Mouse (Mus musculus): ENCODE measurements at regions not wholly inside any gene's neighbourhood (a gene's known extent, or its start where the extent isn't known, plus 50 kb on each side); places are given as distances from the start of the nearest gene placed in this dataset.

DNA sequence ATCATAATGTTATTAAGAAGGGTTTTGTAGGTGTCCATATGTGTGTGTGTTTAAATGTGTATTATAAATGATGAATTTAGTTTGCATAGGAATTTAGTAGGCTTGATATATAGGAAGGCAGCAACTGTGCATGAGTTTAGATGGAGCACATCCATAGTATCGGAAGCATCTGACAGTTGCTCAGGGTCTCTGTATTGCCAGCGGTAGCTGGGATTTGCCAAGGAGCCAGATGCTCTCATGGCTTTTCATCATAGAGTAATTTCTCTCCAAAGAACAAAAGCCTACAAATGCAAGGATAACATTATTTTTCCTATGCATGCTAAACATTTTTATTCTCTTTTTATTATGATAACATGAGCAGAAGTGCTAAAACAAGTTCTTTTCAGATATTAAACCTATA is 1168.1 kb upstream of the Nudt12 start:
- Histone ChIP-seq H3K9ac (replicated peaks) (no peak overlapping the region), H3K4me1 (ENCODE audit: insufficient read depth) (no peaks in the 10 kb centered on the region), H3K4me2 (ENCODE audit: low read depth, low read length) (no peak overlapping the region), H3K27me3 (ENCODE audit: insufficient read depth, low read length) (no peaks in the 10 kb centered on the region), H3K27ac (ENCODE audit: low read depth) (no peak overlapping the region), H3K4me3 (ENCODE audit: low read depth, low read length) (no peak overlapping the region), H3K9me3 (ENCODE audit: low read length) (no peaks in the 10 kb centered on the region), H3K36me3 (replicated peaks; ENCODE audit: insufficient read depth, low read length) (no peaks in the 10 kb centered on the region)
- no peak for TF ChIP-seq CTCF (IDR thresholded peaks at IDR 0.05; ENCODE audit: low read depth)
- TF ChIP-seq EP300 (IDR thresholded peaks at IDR 0.05; ENCODE audit: low read depth): no peak
- ATAC-seq (no peak), DNase-seq (no peak)
- 86% methylated on average over 2 of the region's 2 CpGs for WGBS (ENCODE audit: insufficient replicate concordance)

DNA sequence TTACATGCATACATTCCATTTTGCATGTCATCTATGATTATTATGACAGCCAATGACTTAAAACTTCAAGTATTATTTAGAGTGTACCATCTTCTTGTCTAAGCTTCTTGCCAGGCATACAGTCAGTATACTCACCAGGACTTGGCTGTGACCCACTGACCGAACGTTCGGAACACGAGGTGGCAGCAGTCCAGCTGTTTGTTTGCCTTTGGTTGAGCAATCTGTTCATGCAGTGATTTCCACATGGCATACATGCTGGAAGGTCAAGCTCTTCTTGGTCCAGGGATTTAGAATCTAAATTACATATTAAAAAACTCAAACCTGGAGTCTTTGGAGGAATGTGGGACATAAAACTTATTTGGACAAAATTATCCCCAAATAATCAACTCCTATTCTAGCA is 1167.5 kb upstream of the Nudt12 start:
- H3K27me3 ChIP-seq (ENCODE audit: insufficient read depth, low read length): no peaks in the 10 kb centered on the region
- WGBS (ENCODE audit: insufficient replicate concordance): 58% methylated on average over 4 of the region's 4 CpGs
- H3K27ac ChIP-seq (ENCODE audit: low read depth): no peak overlapping the region
- no peaks in the 10 kb centered on the region for H3K36me3 ChIP-seq (replicated peaks; ENCODE audit: insufficient read depth, low read length)
- TF ChIP-seq CTCF (IDR thresholded peaks at IDR 0.05; ENCODE audit: low read depth) (no peak), EP300 (IDR thresholded peaks at IDR 0.05; ENCODE audit: low read depth) (no peak)
- no peaks in the 10 kb centered on the region for H3K4me1 ChIP-seq (ENCODE audit: insufficient read depth)
- no peak overlapping the region for H3K4me3 ChIP-seq (ENCODE audit: low read depth, low read length)
- H3K9ac ChIP-seq (replicated peaks): no peak overlapping the region
- H3K9me3 ChIP-seq (ENCODE audit: low read length): no peaks in the 10 kb centered on the region
- DNase-seq (peak; percentile 73), ATAC-seq (peak; percentile 95)
- no peak overlapping the region for H3K4me2 ChIP-seq (ENCODE audit: low read depth, low read length)

DNA sequence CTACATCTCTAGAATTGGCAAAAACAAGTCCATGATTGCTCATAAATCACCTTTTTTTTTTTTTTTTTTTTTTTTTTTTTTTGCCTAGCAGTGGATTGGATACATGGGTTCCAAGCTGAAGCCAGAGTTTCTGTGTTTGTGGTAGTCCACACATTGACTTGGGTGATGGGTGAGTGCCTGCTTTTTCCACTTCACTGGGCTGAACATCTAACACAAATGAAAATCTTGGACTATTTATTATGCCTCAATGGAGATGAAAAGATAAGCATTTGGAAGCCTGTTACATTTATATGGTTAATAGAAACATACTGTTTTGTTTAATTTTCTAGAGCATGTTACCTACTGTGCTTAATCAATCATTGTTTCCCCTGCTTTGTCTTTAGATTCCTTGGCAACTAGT is 1152.4 kb upstream of the Nudt12 start:
- no peak overlapping the region for H3K9ac ChIP-seq (replicated peaks)
- H3K27me3 ChIP-seq (ENCODE audit: insufficient read depth, low read length): no peaks in the 10 kb centered on the region
- no peak for TF ChIP-seq CTCF (IDR thresholded peaks at IDR 0.05; ENCODE audit: low read depth)
- TF ChIP-seq EP300 (IDR thresholded peaks at IDR 0.05; ENCODE audit: low read depth): no peak
- no peaks in the 10 kb centered on the region for H3K4me1 ChIP-seq (ENCODE audit: insufficient read depth)
- DNase-seq (no peak), ATAC-seq (no peak)
- H3K4me3 ChIP-seq (ENCODE audit: low read depth, low read length): no peak overlapping the region
- no peak overlapping the region for H3K27ac ChIP-seq (ENCODE audit: low read depth)
- no peaks in the 10 kb centered on the region for H3K9me3 ChIP-seq (ENCODE audit: low read length)
- H3K36me3 ChIP-seq (replicated peaks; ENCODE audit: insufficient read depth, low read length): no peaks in the 10 kb centered on the region
- no peak overlapping the region for H3K4me2 ChIP-seq (ENCODE audit: low read depth, low read length)

DNA sequence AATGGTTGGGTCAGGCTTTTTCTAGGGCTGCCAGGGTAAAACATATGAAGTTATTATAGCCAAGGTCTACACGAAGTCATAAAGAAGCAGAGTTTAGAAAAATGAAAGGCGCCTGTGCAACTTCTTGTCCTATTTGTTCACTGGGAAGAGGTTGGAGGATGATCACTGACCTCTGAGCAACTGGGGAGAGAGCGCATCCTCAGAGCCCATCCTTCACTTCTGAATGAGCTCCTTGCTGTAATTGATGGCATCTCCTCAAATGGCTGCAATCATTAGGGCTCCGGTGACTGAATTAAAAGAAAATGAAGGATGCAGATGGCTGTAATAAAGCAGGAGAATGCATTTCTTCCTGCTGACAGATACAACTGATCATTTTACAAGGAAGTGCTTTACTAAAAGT is 1117.4 kb upstream of the Nudt12 start:
- Histone ChIP-seq H3K9ac (replicated peaks) (no peak overlapping the region), H3K27ac (ENCODE audit: low read depth) (no peak overlapping the region), H3K36me3 (replicated peaks; ENCODE audit: insufficient read depth, low read length) (no peaks in the 10 kb centered on the region), H3K4me2 (ENCODE audit: low read depth, low read length) (no peak overlapping the region), H3K4me3 (ENCODE audit: low read depth, low read length) (no peak overlapping the region), H3K4me1 (ENCODE audit: insufficient read depth) (no peaks in the 10 kb centered on the region), H3K27me3 (ENCODE audit: insufficient read depth, low read length) (no peaks in the 10 kb centered on the region), H3K9me3 (ENCODE audit: low read length) (no peaks in the 10 kb centered on the region)
- no peak for ATAC-seq
- no peak for DNase-seq
- no peak for TF ChIP-seq CTCF (IDR thresholded peaks at IDR 0.05; ENCODE audit: low read depth)
- no peak for TF ChIP-seq EP300 (IDR thresholded peaks at IDR 0.05; ENCODE audit: low read depth)
- 75% methylated on average over 4 of the region's 4 CpGs for whole genome bisulfite sequencing (ENCODE audit: insufficient replicate concordance)

DNA sequence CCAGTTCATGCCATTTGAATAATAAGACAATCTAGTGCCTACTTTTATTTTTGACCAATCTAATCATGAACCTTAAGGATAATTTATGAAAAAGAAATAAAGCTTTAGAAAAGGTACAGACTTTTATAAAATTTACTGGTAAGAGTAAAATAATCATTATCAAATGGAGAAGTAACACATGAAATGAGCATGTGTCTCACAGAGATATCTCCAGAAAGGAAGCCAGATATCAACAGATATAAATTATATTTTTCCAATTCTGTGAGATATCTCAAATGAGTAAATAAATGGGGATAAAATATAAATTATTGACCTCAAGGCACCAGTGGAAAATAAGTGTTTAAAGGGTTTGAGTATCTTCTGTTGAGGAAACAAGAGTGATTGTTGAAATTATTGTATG is 1085.6 kb upstream of the Nudt12 start:
- Histone ChIP-seq H3K27me3 (ENCODE audit: insufficient read depth, low read length) (no peaks in the 10 kb centered on the region), H3K27ac (ENCODE audit: low read depth) (no peak overlapping the region), H3K36me3 (replicated peaks; ENCODE audit: insufficient read depth, low read length) (no peaks in the 10 kb centered on the region), H3K4me2 (ENCODE audit: low read depth, low read length) (no peak overlapping the region), H3K4me1 (ENCODE audit: insufficient read depth) (no peaks in the 10 kb centered on the region), H3K4me3 (ENCODE audit: low read depth, low read length) (no peak overlapping the region), H3K9ac (replicated peaks) (no peak overlapping the region), H3K9me3 (ENCODE audit: low read length) (no peaks in the 10 kb centered on the region)
- DNase-seq: no peak
- TF ChIP-seq CTCF (IDR thresholded peaks at IDR 0.05; ENCODE audit: low read depth): no peak
- no peak for TF ChIP-seq EP300 (IDR thresholded peaks at IDR 0.05; ENCODE audit: low read depth)
- ATAC-seq: no peak

Data from liver, postnatal 0 days (tissue).